Mouse (Mus musculus): ENCODE data around the gene Ubac2. TPM values are rescaled to one million over a fixed set of nuclear protein-coding genes. Genes with fewer than 3 reads are reported as not detected.

Gene Ubac2
- polyA plus RNA-seq, 1 experiment: 21.6 TPM

GRCm38 (mm10) chr14:121962128-121962890 lies 83.9 kb downstream of the Ubac2 start:
- Histone ChIP-seq H3K4me3 (replicated peaks; ENCODE audit: control insufficient read depth, low read depth, low read length) (peak overlapping the region; percentile 6), H3K27ac (ENCODE audit: control insufficient read depth, insufficient read depth, low read depth, low read length, poor library complexity) (peak overlapping the region; percentile 57), H3K4me1 (ENCODE audit: control insufficient read depth, insufficient read depth, low read length) (peaks cover 7% of the 10 kb centered on the region)
- TF ChIP-seq CTCF (IDR thresholded peaks at IDR 0.05; ENCODE audit: control insufficient read depth, insufficient read depth, low read length): peak; percentile 3; the same call in 1 of the 2 replicates
- no peak for TF ChIP-seq POLR2A (IDR thresholded peaks at IDR 0.05; ENCODE audit: borderline replicate concordance, control insufficient read depth, low read depth, low read length)
- 58% methylated on average over 14 of the region's 14 CpGs for WGBS

- Histone ChIP-seq H3K4me3 (replicated peaks; ENCODE audit: control insufficient read depth, low read depth, low read length) (peak overlapping the region; percentile 52), H3K27ac (ENCODE audit: control insufficient read depth, insufficient read depth, low read depth, low read length, poor library complexity) (peak overlapping the region; percentile 50; the same call in 1 of the 2 replicates), H3K4me1 (ENCODE audit: control insufficient read depth, insufficient read depth, low read length) (peaks cover 6% of the 10 kb centered on the region)
- 66% methylated on average over 9 of the region's 9 CpGs for WGBS
- TF ChIP-seq CTCF (IDR thresholded peaks at IDR 0.05; ENCODE audit: control insufficient read depth, insufficient read depth, low read length) (no peak), POLR2A (IDR thresholded peaks at IDR 0.05; ENCODE audit: borderline replicate concordance, control insufficient read depth, low read depth, low read length) (no peak)
Measured at GRCm38 (mm10) chr14:121963251-121963941, 85.0 kb downstream of the Ubac2 start.

GRCm38 (mm10) chr14:121963942-121964335 lies 85.5 kb downstream of the Ubac2 start:
- TF ChIP-seq POLR2A (IDR thresholded peaks at IDR 0.05; ENCODE audit: borderline replicate concordance, control insufficient read depth, low read depth, low read length) (no peak), CTCF (IDR thresholded peaks at IDR 0.05; ENCODE audit: control insufficient read depth, insufficient read depth, low read length) (no peak)
- 25% methylated on average over 4 of the region's 4 CpGs for WGBS
- peak overlapping the region; percentile 56 for H3K4me3 ChIP-seq (replicated peaks; ENCODE audit: control insufficient read depth, low read depth, low read length)
- H3K27ac ChIP-seq (ENCODE audit: control insufficient read depth, insufficient read depth, low read depth, low read length, poor library complexity): peak overlapping the region; percentile 50; the same call in 1 of the 2 replicates
- H3K4me1 ChIP-seq (ENCODE audit: control insufficient read depth, insufficient read depth, low read length): peaks cover 4% of the 10 kb centered on the region

GRCm38 (mm10) chr14:121964990-121965389 lies 86.6 kb downstream of the Ubac2 start, which contains the start of gene Gpr183:
Gene Gpr183 (minus strand): TSS chr14:121965195.
- Histone ChIP-seq H3K4me1 (ENCODE audit: control insufficient read depth, insufficient read depth, low read length) (peaks cover 4% of the 10 kb centered on the region), H3K4me3 (replicated peaks; ENCODE audit: control insufficient read depth, low read depth, low read length) (peak within 1 kb of the TSS; percentile 56), H3K27ac (ENCODE audit: control insufficient read depth, insufficient read depth, low read depth, low read length, poor library complexity) (peak within 1 kb of the TSS; percentile 50; the same call in 1 of the 2 replicates)
- 11% methylated on average over 6 of the region's 6 CpGs for WGBS
- TF ChIP-seq CTCF (IDR thresholded peaks at IDR 0.05; ENCODE audit: control insufficient read depth, insufficient read depth, low read length): no peak
- no peak for TF ChIP-seq POLR2A (IDR thresholded peaks at IDR 0.05; ENCODE audit: borderline replicate concordance, control insufficient read depth, low read depth, low read length)

DNA sequence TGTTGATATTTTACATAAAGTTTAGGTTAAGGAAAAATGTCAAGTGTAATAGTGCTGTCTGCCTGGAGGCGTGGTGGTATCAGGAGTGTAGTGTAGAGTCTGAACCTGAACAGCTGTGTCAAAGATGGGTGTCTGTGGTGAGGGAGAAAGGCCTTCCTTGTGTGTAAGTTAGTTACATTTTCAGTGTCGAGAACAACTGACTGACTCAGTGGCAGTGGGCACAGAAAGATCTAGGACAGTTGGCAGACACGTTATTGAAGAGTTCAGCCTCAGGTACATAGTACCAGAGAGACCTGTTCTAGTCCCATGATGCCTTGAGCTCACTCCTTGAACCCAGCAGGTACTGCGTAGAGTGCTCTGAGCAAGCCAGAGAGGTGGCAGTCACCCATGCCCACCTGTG lies 87.0 kb downstream of the Ubac2 start:
- Histone ChIP-seq H3K4me3 (replicated peaks; ENCODE audit: control insufficient read depth, low read depth, low read length) (no peak overlapping the region), H3K27ac (ENCODE audit: control insufficient read depth, insufficient read depth, low read depth, low read length, poor library complexity) (peak overlapping the region; percentile 16; the same call in 1 of the 2 replicates), H3K4me1 (ENCODE audit: control insufficient read depth, insufficient read depth, low read length) (peaks cover 4% of the 10 kb centered on the region)
- 73% methylated on average over 4 of the region's 4 CpGs for WGBS
- no peak for TF ChIP-seq POLR2A (IDR thresholded peaks at IDR 0.05; ENCODE audit: borderline replicate concordance, control insufficient read depth, low read depth, low read length)
- no peak for TF ChIP-seq CTCF (IDR thresholded peaks at IDR 0.05; ENCODE audit: control insufficient read depth, insufficient read depth, low read length)

- no peak overlapping the region for H3K4me3 ChIP-seq (replicated peaks; ENCODE audit: control insufficient read depth, low read depth, low read length)
- WGBS: 74% methylated on average over 4 of the region's 4 CpGs
- no peak overlapping the region for H3K27ac ChIP-seq (ENCODE audit: control insufficient read depth, insufficient read depth, low read depth, low read length, poor library complexity)
- H3K4me1 ChIP-seq (ENCODE audit: control insufficient read depth, insufficient read depth, low read length): peaks cover 2% of the 10 kb centered on the region
- TF ChIP-seq CTCF (IDR thresholded peaks at IDR 0.05; ENCODE audit: control insufficient read depth, insufficient read depth, low read length): no peak
- TF ChIP-seq POLR2A (IDR thresholded peaks at IDR 0.05; ENCODE audit: borderline replicate concordance, control insufficient read depth, low read depth, low read length): no peak
Measured at GRCm38 (mm10) chr14:121967095-121967494, 88.7 kb downstream of the Ubac2 start.

DNA sequence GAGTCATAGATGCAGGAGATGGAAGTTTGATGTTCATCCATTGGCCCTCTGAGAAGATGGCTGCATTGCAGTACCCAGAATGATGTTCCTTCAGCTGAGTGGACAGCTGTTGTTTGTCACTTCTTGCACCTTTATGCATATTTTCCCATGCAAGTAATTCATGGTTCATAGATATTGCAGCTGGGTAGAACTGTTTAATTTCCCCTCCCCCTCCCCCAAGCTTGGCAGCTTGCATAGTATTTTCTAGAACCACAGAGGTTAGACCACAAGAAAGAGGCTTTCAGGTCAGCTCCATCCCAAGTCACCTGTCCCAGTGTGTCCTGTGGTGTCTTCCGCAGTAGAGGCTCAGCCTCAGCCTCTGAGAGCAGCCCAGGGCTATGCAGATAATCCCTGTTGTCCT lies 92.0 kb downstream of the Ubac2 start:
- no peak for TF ChIP-seq POLR2A (IDR thresholded peaks at IDR 0.05; ENCODE audit: borderline replicate concordance, control insufficient read depth, low read depth, low read length)
- TF ChIP-seq CTCF (IDR thresholded peaks at IDR 0.05; ENCODE audit: control insufficient read depth, insufficient read depth, low read length): no peak
- Histone ChIP-seq H3K4me3 (replicated peaks; ENCODE audit: control insufficient read depth, low read depth, low read length) (no peak overlapping the region), H3K27ac (ENCODE audit: control insufficient read depth, insufficient read depth, low read depth, low read length, poor library complexity) (peak overlapping the region; percentile 73), H3K4me1 (ENCODE audit: control insufficient read depth, insufficient read depth, low read length) (peaks cover 2% of the 10 kb centered on the region; the same call in 1 of the 2 replicates)
- 94% methylated on average over 1 of the region's 1 CpGs for WGBS

- Histone ChIP-seq H3K27ac (ENCODE audit: control insufficient read depth, insufficient read depth, low read depth, low read length, poor library complexity) (no peak overlapping the region), H3K4me1 (ENCODE audit: control insufficient read depth, insufficient read depth, low read length) (peaks cover 2% of the 10 kb centered on the region; the same call in 1 of the 2 replicates), H3K4me3 (replicated peaks; ENCODE audit: control insufficient read depth, low read depth, low read length) (no peak overlapping the region)
- WGBS: 65% methylated on average over 10 of the region's 10 CpGs
- TF ChIP-seq CTCF (IDR thresholded peaks at IDR 0.05; ENCODE audit: control insufficient read depth, insufficient read depth, low read length) (no peak), POLR2A (IDR thresholded peaks at IDR 0.05; ENCODE audit: borderline replicate concordance, control insufficient read depth, low read depth, low read length) (no peak)
Measured at GRCm38 (mm10) chr14:121973114-121973513, 94.7 kb downstream of the Ubac2 start.

All from bone marrow, adult 2 months (tissue).